Mouse (Mus musculus) forebrain, embryonic 16.5 days (tissue): ENCODE measurements around the gene Chil1. TPM values are rescaled to one million over a fixed set of nuclear protein-coding genes. Genes with fewer than 3 reads are reported as not detected.

Experiments used
- ATAC-seq: fragments of 200-750 bp; cut with Nextera tagmentation; 2 replicates; pipeline ENCODE4 v1.8.0; 2017; ENCODE audit warnings: mild to moderate bottlenecking, moderate library complexity
- H3K27ac ChIP-seq: fragments of 300-500 bp; sonication (generic); 2 replicates; pipeline ENCODE4 v1.5.1; 2014; ENCODE audit warnings: low read length, control low read depth
- H3K27me3 ChIP-seq: fragments of 300-500 bp; sonication (generic); replicated peaks from 2 replicates; pipeline ENCODE4 v1.6.1; 2014; ENCODE audit warnings: low read length; ENCODE audit not compliant: control insufficient read depth, insufficient read depth
- H3K36me3 ChIP-seq: fragments of 300-500 bp; sonication (generic); 2 replicates; pipeline ENCODE4 v1.6.1; 2014; ENCODE audit not compliant: control insufficient read depth, insufficient read depth
- H3K4me1 ChIP-seq: fragments of 300-500 bp; sonication (generic); replicated peaks from 2 replicates; pipeline ENCODE4 v1.6.1; 2014; ENCODE audit warnings: low read length; ENCODE audit not compliant: control insufficient read depth, insufficient read depth
- H3K4me2 ChIP-seq: fragments of 300-500 bp; sonication (generic); 2 replicates; pipeline ENCODE4 v1.6.1; 2014; ENCODE audit warnings: mild to moderate bottlenecking, low read length, control low read depth
- H3K4me3 ChIP-seq: fragments of 300-500 bp; sonication (generic); replicated peaks from 2 replicates; pipeline ENCODE4 v1.5.1; 2014; ENCODE audit warnings: mild to moderate bottlenecking, low read length, control low read depth
- H3K9ac ChIP-seq: fragments of 300-500 bp; sonication (generic); replicated peaks from 2 replicates; pipeline ENCODE4 v1.6.1; 2014; ENCODE audit warnings: low read depth, low read length, control low read depth
- H3K9me3 ChIP-seq: fragments of 300-500 bp; sonication (generic); 2 replicates; pipeline ENCODE4 v1.6.1; 2016; ENCODE audit warnings: low read length; ENCODE audit not compliant: control insufficient read depth
- WGBS: fragments of 180-500 bp; shearing (Covaris S2); extraction: QIAGEN DNeasy Blood & Tissue Kit; methylation state at CpG from one replicate; pipeline ENCODE4 v1.1.7; 2014; 5-methylcytosine and 5-hydroxymethylcytosine counted together
- polyA plus RNA-seq: library from polyadenylated mRNA; unstranded; fragments of >200 nt; fragmentation: Nextera tagmentation; extraction: Ambion mirVana; gene quantifications from 2 replicates; pipeline ENCODE4 v1.2.1, GENCODE M21; 2015

Chil1 gene
- polyA plus RNA-seq, 1 experiment from 2014 or later: 2.1 TPM

- no peak for ATAC-seq
- no peaks in the 10 kb centered on the region; the same call in 1 of the 2 replicates for H3K9me3 ChIP-seq
- WGBS: 80% methylated on average over 21 of the region's 21 CpGs
- H3K36me3 ChIP-seq: no peaks in the 10 kb centered on the region
- H3K4me2 ChIP-seq: no peak overlapping the region
- H3K27me3 ChIP-seq: no peaks in the 10 kb centered on the region
- H3K9ac ChIP-seq: no peak overlapping the region
- no peaks in the 10 kb centered on the region for H3K4me1 ChIP-seq
- H3K27ac ChIP-seq: no peak overlapping the region
- H3K4me3 ChIP-seq: no peak overlapping the region
Measured at GRCm38 (mm10) chr1:134152626-134153590, 29.1 kb upstream of the Chil1 start.

DNA sequence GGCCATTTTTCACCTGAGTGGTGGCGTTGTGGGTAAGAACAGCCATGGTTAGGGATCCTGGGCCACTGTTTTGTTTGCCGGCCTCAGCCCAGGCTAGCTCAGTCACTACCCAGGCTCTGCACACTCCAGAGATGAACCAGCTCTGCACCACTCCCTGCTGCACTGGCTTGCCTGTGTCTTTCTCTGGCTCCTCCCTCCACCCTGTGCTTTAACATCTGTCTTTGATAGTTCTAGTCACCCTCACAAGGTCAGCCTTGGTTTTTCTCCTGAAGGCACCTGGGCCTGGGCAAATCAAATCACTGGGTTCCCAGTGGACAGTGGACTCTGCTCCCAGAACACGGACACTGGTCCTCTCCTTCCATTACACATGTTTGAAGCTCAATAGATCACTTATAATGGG, 27.9 kb upstream of the Chil1 start:
- Histone ChIP-seq H3K36me3 (no peaks in the 10 kb centered on the region), H3K9me3 (no peaks in the 10 kb centered on the region; the same call in 1 of the 2 replicates), H3K27ac (no peak overlapping the region), H3K27me3 (no peaks in the 10 kb centered on the region), H3K9ac (no peak overlapping the region), H3K4me1 (no peaks in the 10 kb centered on the region), H3K4me3 (no peak overlapping the region), H3K4me2 (no peak overlapping the region)
- 88% methylated on average over 3 of the region's 3 CpGs for WGBS
- no peak for ATAC-seq

GRCm38 (mm10) chr1:134154655-134155054, 27.3 kb upstream of the Chil1 start:
- no peaks in the 10 kb centered on the region for H3K36me3 ChIP-seq
- ATAC-seq: no peak
- no peak overlapping the region for H3K4me2 ChIP-seq
- no peaks in the 10 kb centered on the region for H3K27me3 ChIP-seq
- H3K9ac ChIP-seq: no peak overlapping the region
- 58% methylated on average over 3 of the region's 3 CpGs for WGBS
- H3K27ac ChIP-seq: no peak overlapping the region
- no peaks in the 10 kb centered on the region for H3K4me1 ChIP-seq
- H3K9me3 ChIP-seq: no peaks in the 10 kb centered on the region; the same call in 1 of the 2 replicates
- H3K4me3 ChIP-seq: no peak overlapping the region

DNA sequence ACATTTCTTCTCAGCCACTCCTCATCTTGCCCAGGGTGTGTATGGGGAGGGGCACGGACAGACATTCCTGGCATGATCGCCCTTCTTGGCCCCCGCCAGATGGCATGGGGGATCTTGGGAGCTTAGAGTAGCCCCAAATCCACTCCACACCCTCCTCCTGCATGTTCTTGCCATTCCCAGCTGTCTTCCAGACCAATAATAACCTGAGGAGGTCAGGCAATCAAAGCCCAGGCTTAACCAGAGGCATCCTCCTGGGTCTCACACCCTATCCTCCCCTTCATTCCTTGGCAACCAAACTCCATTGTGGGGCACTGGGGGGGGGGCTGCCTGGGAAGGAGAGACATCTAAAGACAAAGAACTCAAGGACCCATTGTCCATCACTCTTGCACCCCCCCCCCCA, 21.6 kb upstream of the Chil1 start:
- WGBS: 91% methylated on average over 3 of the region's 3 CpGs
- Histone ChIP-seq H3K4me2 (no peak overlapping the region), H3K9ac (no peak overlapping the region), H3K4me1 (no peaks in the 10 kb centered on the region), H3K9me3 (no peaks in the 10 kb centered on the region), H3K27me3 (no peaks in the 10 kb centered on the region), H3K36me3 (no peaks in the 10 kb centered on the region), H3K27ac (no peak overlapping the region), H3K4me3 (no peak overlapping the region)
- ATAC-seq: no peak

GRCm38 (mm10) chr1:134161399-134161798, 20.6 kb upstream of the Chil1 start:
- H3K4me1 ChIP-seq: no peaks in the 10 kb centered on the region
- H3K27me3 ChIP-seq: no peaks in the 10 kb centered on the region
- no peak for ATAC-seq
- WGBS: 77% methylated on average over 6 of the region's 6 CpGs
- no peak overlapping the region for H3K9ac ChIP-seq
- no peak overlapping the region for H3K27ac ChIP-seq
- no peak overlapping the region for H3K4me3 ChIP-seq
- no peak overlapping the region for H3K4me2 ChIP-seq
- no peaks in the 10 kb centered on the region for H3K9me3 ChIP-seq
- no peaks in the 10 kb centered on the region for H3K36me3 ChIP-seq

GRCm38 (mm10) chr1:134162510-134163225, 19.3 kb upstream of the Chil1 start:
- no peak overlapping the region for H3K9ac ChIP-seq
- no peak overlapping the region for H3K4me3 ChIP-seq
- no peak overlapping the region for H3K4me2 ChIP-seq
- no peaks in the 10 kb centered on the region for H3K36me3 ChIP-seq
- 83% methylated on average over 6 of the region's 6 CpGs for WGBS
- H3K9me3 ChIP-seq: no peaks in the 10 kb centered on the region
- no peak for ATAC-seq
- H3K4me1 ChIP-seq: no peaks in the 10 kb centered on the region
- no peak overlapping the region for H3K27ac ChIP-seq
- no peaks in the 10 kb centered on the region for H3K27me3 ChIP-seq

DNA sequence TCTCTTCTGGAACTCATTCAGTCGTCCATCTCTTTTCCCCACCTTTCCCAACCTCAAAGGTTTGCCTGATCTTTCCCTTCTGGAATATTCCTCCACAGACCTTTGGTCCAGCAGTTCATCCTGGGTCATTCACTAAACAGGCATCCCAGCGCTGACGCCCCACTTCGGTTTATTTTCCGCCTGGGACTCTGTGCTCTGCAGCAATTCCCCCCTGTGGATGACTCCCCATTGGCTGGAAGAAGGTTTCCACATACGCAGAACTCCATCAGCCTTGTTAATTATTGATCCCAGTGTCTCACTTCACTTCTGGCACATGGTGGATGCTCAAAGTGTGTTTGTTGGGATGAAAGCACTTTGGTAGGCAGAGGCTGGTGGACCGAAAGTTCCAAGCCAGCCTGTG, 18.5 kb upstream of the Chil1 start:
- no peak overlapping the region for H3K4me3 ChIP-seq
- no peaks in the 10 kb centered on the region for H3K9me3 ChIP-seq
- no peak overlapping the region for H3K4me2 ChIP-seq
- no peaks in the 10 kb centered on the region for H3K36me3 ChIP-seq
- no peak overlapping the region for H3K27ac ChIP-seq
- H3K9ac ChIP-seq: no peak overlapping the region
- no peaks in the 10 kb centered on the region for H3K27me3 ChIP-seq
- 91% methylated on average over 7 of the region's 7 CpGs for WGBS
- no peaks in the 10 kb centered on the region for H3K4me1 ChIP-seq
- ATAC-seq: no peak

GRCm38 (mm10) chr1:134164454-134164853, 17.5 kb upstream of the Chil1 start:
- Histone ChIP-seq H3K36me3 (no peaks in the 10 kb centered on the region), H3K27me3 (no peaks in the 10 kb centered on the region), H3K4me2 (no peak overlapping the region), H3K9ac (no peak overlapping the region), H3K4me1 (no peaks in the 10 kb centered on the region), H3K27ac (no peak overlapping the region), H3K9me3 (no peaks in the 10 kb centered on the region), H3K4me3 (no peak overlapping the region)
- WGBS: 68% methylated on average over 4 of the region's 4 CpGs
- no peak for ATAC-seq

- H3K36me3 ChIP-seq: no peaks in the 10 kb centered on the region
Measured at GRCm38 (mm10) chr1:134166547-134166946, 15.4 kb upstream of the Chil1 start.

More at GRCm38 (mm10) chr1:134166547-134166946, 15.4 kb upstream of the Chil1 start:
- Histone ChIP-seq H3K27me3 (no peaks in the 10 kb centered on the region), H3K4me3 (no peak overlapping the region), H3K27ac (no peak overlapping the region), H3K9me3 (no peaks in the 10 kb centered on the region), H3K4me1 (no peaks in the 10 kb centered on the region), H3K4me2 (no peak overlapping the region), H3K9ac (no peak overlapping the region)
- no peak for ATAC-seq
- 94% methylated on average over 3 of the region's 3 CpGs for WGBS
